9 mouse cellular contexts compared by ENCODE assay signal in the genomic region with DNA sequence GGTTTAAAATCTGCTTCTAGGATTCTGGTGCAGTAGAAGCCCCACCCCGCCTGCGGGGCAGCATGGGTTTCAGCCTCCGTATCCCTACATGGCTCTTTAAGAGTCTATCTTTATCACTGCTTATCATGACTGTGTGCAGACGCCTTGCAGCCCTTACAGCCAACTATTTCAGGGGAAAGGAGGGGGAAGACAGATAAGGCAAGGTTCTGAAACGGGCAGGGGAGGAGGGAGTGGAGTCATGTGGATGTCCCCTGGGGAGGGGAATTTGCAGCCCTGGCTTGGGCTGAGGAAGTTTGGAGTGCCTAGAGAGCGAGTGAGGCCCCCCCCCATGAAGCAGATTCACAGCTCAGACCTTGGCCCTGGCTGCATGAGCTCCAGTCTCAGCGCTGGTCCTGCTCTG. TPM values are rescaled to one million over a fixed set of nuclear protein-coding genes. Genes with fewer than 3 reads are reported as not detected.
DNase-seq lines count a peak whose midpoint lies in the region; ATAC-seq and TF ChIP-seq lines count a peak whose summit lies in the region.
"Had no signal": no experiment of that assay in that cellular context is flagged by ENCODE, and none has a peak within 500 bp of the region (broad histone marks: within the 10 kb centered on the region; RNA-seq: fewer than 3 reads in every experiment).

No protein-coding gene starts in this region.

- H3K4me2 ChIP-seq in intestine, embryonic 14.5 days (ENCODE audit: low read length), result peak overlapping the region; percentile 3
- peak overlapping the region; percentile 17; the same call in 1 of the 2 replicates for H3K4me2 ChIP-seq in stomach, postnatal 0 days (replicated peaks; ENCODE audit: low read depth)

- WGBS in intestine, embryonic 14.5 days, result 21% methylated on average over 7 of the region's 7 CpGs
- 25% methylated on average over 7 of the region's 7 CpGs for whole genome bisulfite sequencing in stomach, postnatal 0 days
- 30% methylated on average over 7 of the region's 7 CpGs for WGBS in limb, embryonic 10.5 days

- no peaks in the 10 kb centered on the region for H3K36me3 ChIP-seq in intestine, embryonic 14.5 days (ENCODE audit: control insufficient read depth, insufficient read depth, low read length)
- no peaks in the 10 kb centered on the region for H3K36me3 ChIP-seq in stomach, postnatal 0 days (ENCODE audit: control insufficient read depth, insufficient read depth, low read length)
- H3K36me3 ChIP-seq in limb, embryonic 10.5 days, result no peaks in the 10 kb centered on the region

- TF ChIP-seq CTCF in stomach, postnatal 0 days (IDR thresholded peaks at IDR 0.05; ENCODE audit: low read depth), result no peak

- 0 out of 2 replicates have a peak, but pooled peaks have one; percentile 62 for ATAC-seq in intestine, embryonic 14.5 days (replicated peaks; ENCODE audit: low FRiP score, low TSS enrichment, low read depth)
- ATAC-seq in stomach, postnatal 0 days (ENCODE audit: low FRiP score, low TSS enrichment), result 0 out of 2 replicates have a peak, but pooled peaks have one; percentile 35
- ATAC-seq in cerebellum, adult (ENCODE audit: insufficient number of reproducible peaks, low FRiP score, low TSS enrichment), result no peak

- TF ChIP-seq EP300 in stomach, postnatal 0 days (optimal IDR thresholded peaks at IDR 0.05), result no peak

- peak; percentile 43 to 61 for DNase-seq in frontal cortex, postnatal 36 days (ENCODE audit: low spot score in 2 of 2)
- no peak for DNase-seq in frontal cortex, postnatal 14 days (ENCODE audit: low spot score in 2 of 2)
- peak; percentile 39 for DNase-seq in right cerebral cortex, adult 18-20 months
- DNase-seq in right cerebral cortex, postnatal 4 days, result no peak
- DNase-seq in intestine, embryonic 14.5 days (ENCODE audit: low spot score), result no peak
- no peak for DNase-seq in stomach, postnatal 0 days (ENCODE audit: low spot score)
- no peak for DNase-seq in limb, embryonic 10.5 days (ENCODE audit: low spot score)
- DNase-seq: layer of hippocampus, adult 9-11 months had no signal

- peaks cover 15% of the 10 kb centered on the region for H3K4me1 ChIP-seq in intestine, embryonic 14.5 days (replicated peaks; ENCODE audit: control insufficient read depth, insufficient read depth, low read length)
- no peaks in the 10 kb centered on the region; the same call in none of the 2 replicates for H3K4me1 ChIP-seq in stomach, postnatal 0 days (replicated peaks; ENCODE audit: control insufficient read depth, insufficient read depth)
- peaks cover 10% of the 10 kb centered on the region for H3K4me1 ChIP-seq in limb, embryonic 10.5 days

- no peak overlapping the region for H3K9ac ChIP-seq in intestine, embryonic 14.5 days (ENCODE audit: low read length)
- H3K9ac ChIP-seq in stomach, postnatal 0 days (ENCODE audit: low read length), result no peak overlapping the region; the same call in 1 of the 2 replicates

- H3K9me3 ChIP-seq in intestine, embryonic 14.5 days (ENCODE audit: control insufficient read depth, low read length), result no peaks in the 10 kb centered on the region
- no peaks in the 10 kb centered on the region for H3K9me3 ChIP-seq in stomach, postnatal 0 days (ENCODE audit: control insufficient read depth, low read length)
- no peaks in the 10 kb centered on the region for H3K9me3 ChIP-seq in limb, embryonic 10.5 days (replicated peaks)

- no peaks in the 10 kb centered on the region for H3K27me3 ChIP-seq in intestine, embryonic 14.5 days (replicated peaks; ENCODE audit: control insufficient read depth, insufficient read depth, low read length)
- no peaks in the 10 kb centered on the region for H3K27me3 ChIP-seq in stomach, postnatal 0 days (ENCODE audit: control insufficient read depth, insufficient read depth, low read length)
- H3K27me3 ChIP-seq in limb, embryonic 10.5 days (ENCODE audit: low read depth, poor library complexity, severe bottlenecking), result no peaks in the 10 kb centered on the region

- no peak overlapping the region for H3K4me3 ChIP-seq in intestine, embryonic 14.5 days (ENCODE audit: low read depth, low read length)
- H3K4me3 ChIP-seq in stomach, postnatal 0 days (ENCODE audit: low read depth, low read length), result no peak overlapping the region
- no peak overlapping the region for H3K4me3 ChIP-seq in limb, embryonic 10.5 days

- no peak overlapping the region for H3K27ac ChIP-seq in intestine, embryonic 14.5 days (ENCODE audit: low read depth)
- no peak overlapping the region for H3K27ac ChIP-seq in stomach, postnatal 0 days (replicated peaks)
- H3K27ac ChIP-seq in limb, embryonic 10.5 days, result no peak overlapping the region

RNA-seq across cellular contexts. Expression of a gene that starts 18.0 kb away (rescaled TPM):
- polyA plus RNA-seq in intestine, embryonic 14.5 days (2014; fragmentation: Nextera tagmentation; extraction: Ambion mirVana), result 7.5 and 7.7 TPM in 2 replicates
- polyA plus RNA-seq in stomach, postnatal 0 days (2015; fragmentation: Nextera tagmentation; extraction: Ambion mirVana), result 3.0 and 3.4 TPM in 2 replicates
- polyA plus RNA-seq in limb, embryonic 10.5 days (2016; fragmentation: Nextera tagmentation; extraction: Ambion mirVana), result 4.3 and 4.9 TPM in 2 replicates

RNA-seq across cellular contexts. Expression of a gene that starts 40.6 kb away (rescaled TPM):
- 7.5 and 9.4 TPM in 2 replicates for polyA plus RNA-seq in intestine, embryonic 14.5 days (2014; fragmentation: Nextera tagmentation; extraction: Ambion mirVana)
- polyA plus RNA-seq in stomach, postnatal 0 days (2015; fragmentation: Nextera tagmentation; extraction: Ambion mirVana), result 4.4 and 5.0 TPM in 2 replicates
- polyA plus RNA-seq in limb, embryonic 10.5 days (2016; fragmentation: Nextera tagmentation; extraction: Ambion mirVana), result 22.5 and 24.5 TPM in 2 replicates

Comparison
In these comparisons a context has a peak if more than half of its experiments do, and no peak if none do; other contexts are left out.
1. DNase-seq: peak in frontal cortex, postnatal 36 days (2 of 2) and right cerebral cortex, adult 18-20 months (single experiment); none in frontal cortex, postnatal 14 days (0 of 2), right cerebral cortex, postnatal 4 days (single experiment), intestine, embryonic 14.5 days (single experiment), stomach, postnatal 0 days (single experiment) and limb, embryonic 10.5 days (single experiment).